Mouse (Mus musculus) forebrain, embryonic 14.5 days (tissue): ENCODE results near the gene Lrwd1. TPM values are rescaled to one million over a fixed set of nuclear protein-coding genes. Genes with fewer than 3 reads are reported as not detected.
A peak's percentile ranks its signal among the peaks of the same experiment; 100 is the strongest.

Experiments
- ATAC-seq: fragments of 200-750 bp; cut with Nextera tagmentation; 2 replicates; pipeline ENCODE4 v1.8.0; 2017; ENCODE audit warnings: mild to moderate bottlenecking, moderate library complexity
- DNase-seq: peaks from one replicate; pipeline ENCODE4 v3.0.0-alpha.2; 2015; ENCODE audit warnings: low spot score
- H3K27ac ChIP-seq: fragments of 300-500 bp; sonication (generic); 2 replicates; pipeline ENCODE4 v1.5.1; 2014; ENCODE audit warnings: low read depth, mild to moderate bottlenecking, control low read depth, low read length, moderate library complexity
- H3K27me3 ChIP-seq: fragments of 300-500 bp; sonication (generic); replicated peaks from 2 replicates; pipeline ENCODE4 v1.6.1; 2014; ENCODE audit warnings: low read length, control low read depth, mixed read lengths; ENCODE audit not compliant: control insufficient read depth, insufficient read depth
- H3K36me3 ChIP-seq: fragments of 300-500 bp; sonication (generic); 2 replicates; pipeline ENCODE4 v1.6.1; 2014; ENCODE audit warnings: low read length, control low read depth; ENCODE audit not compliant: control insufficient read depth, insufficient read depth
- H3K4me1 ChIP-seq: fragments of 300-500 bp; sonication (generic); 2 replicates; pipeline ENCODE4 v1.6.1; 2014; ENCODE audit warnings: antibody characterized with exemption, low read length, control low read depth; ENCODE audit not compliant: control insufficient read depth, insufficient read depth
- H3K4me2 ChIP-seq: fragments of 300-500 bp; sonication (generic); 2 replicates; pipeline ENCODE4 v1.6.1; 2014; ENCODE audit warnings: mild to moderate bottlenecking, control low read depth, low read length
- H3K4me3 ChIP-seq: fragments of 300-500 bp; sonication (generic); 2 replicates; pipeline ENCODE4 v1.5.1; 2014; ENCODE audit warnings: low read depth, low read length, control low read depth
- H3K9ac ChIP-seq: fragments of 300-500 bp; sonication (generic); 2 replicates; pipeline ENCODE4 v1.6.1; 2014; ENCODE audit warnings: mild to moderate bottlenecking, low read length, control low read depth, moderate library complexity
- H3K9me3 ChIP-seq: fragments of 300-500 bp; sonication (generic); replicated peaks from 2 replicates; pipeline ENCODE4 v1.6.1; 2016; ENCODE audit warnings: low read length, control low read depth, mixed read lengths; ENCODE audit not compliant: control insufficient read depth
- WGBS: fragments of 180-500 bp; shearing (Covaris S2); extraction: QIAGEN DNeasy Blood & Tissue Kit; methylation state at CpG from one replicate; pipeline ENCODE4 v1.1.7; 2014; 5-methylcytosine and 5-hydroxymethylcytosine counted together
- polyA plus RNA-seq: library from polyadenylated mRNA; unstranded; fragments of >200 nt; fragmentation: Nextera tagmentation; extraction: Ambion mirVana; gene quantifications from 2 replicates; pipeline ENCODE4 v1.2.1, GENCODE M21; 2014

The Lrwd1 gene
- polyA plus RNA-seq, result 33.2 and 35.8 TPM in 2 replicates

DNA sequence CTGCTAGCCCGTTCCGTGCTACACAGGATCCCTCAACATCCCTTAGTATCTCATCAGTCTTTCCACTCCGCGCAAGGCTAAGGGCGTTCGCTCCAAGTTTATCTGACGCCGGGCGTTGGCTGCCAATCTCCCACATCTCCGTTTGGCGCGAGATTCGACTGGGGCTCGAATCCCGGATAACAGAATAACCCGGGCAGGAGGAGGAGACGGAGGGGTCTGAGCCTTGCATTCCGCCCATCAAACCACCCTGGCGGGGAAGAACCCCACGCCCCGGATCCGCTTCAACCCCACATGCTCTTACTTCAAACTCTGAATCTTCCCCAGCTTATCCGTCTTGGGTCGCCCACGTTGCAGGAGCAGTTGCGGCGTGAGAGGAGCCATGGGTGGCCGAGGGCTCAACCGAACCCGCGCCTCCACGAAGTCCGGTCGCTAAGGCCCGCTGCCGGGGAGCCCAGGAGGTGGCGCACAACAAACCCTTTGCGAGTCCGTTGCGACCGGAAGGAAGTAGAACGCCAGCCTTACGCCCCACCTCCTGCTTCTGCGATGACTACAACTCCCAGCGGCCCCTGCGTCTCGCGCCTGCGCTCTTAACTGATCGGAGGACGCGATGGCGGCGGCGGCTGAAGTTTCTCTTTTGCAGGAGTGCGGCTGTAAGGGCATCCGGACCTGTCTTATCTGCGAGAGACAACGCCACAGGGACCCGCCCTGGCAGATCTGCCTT is at the start of gene Lrwd1, which contains the start of gene Alkbh4:
Gene Lrwd1, minus strand, starts transcription at position 504 of the 721 bp plus-strand sequence.
Gene Alkbh4, plus strand, starts transcription at position 576 of the 721 bp plus-strand sequence.
- Histone ChIP-seq H3K4me3 (peak within 1 kb of the TSS; percentile 80), H3K27me3 (no peaks in the 10 kb centered on the region), H3K9ac (peak within 1 kb of the TSS; percentile 72), H3K4me2 (peak within 1 kb of the TSS; percentile 77), H3K27ac (no peak within 1 kb of the TSS; the same call in 1 of the 2 replicates), H3K9me3 (no peaks in the 10 kb centered on the region), H3K4me1 (peaks cover 8% of the 10 kb centered on the region), H3K36me3 (peaks cover 43% of the 10 kb centered on the region)
- under 1% methylated on average over 60 of the region's 60 CpGs for WGBS
- DNase-seq, result peak; percentile 98
- peak; percentile 97 for ATAC-seq

DNA sequence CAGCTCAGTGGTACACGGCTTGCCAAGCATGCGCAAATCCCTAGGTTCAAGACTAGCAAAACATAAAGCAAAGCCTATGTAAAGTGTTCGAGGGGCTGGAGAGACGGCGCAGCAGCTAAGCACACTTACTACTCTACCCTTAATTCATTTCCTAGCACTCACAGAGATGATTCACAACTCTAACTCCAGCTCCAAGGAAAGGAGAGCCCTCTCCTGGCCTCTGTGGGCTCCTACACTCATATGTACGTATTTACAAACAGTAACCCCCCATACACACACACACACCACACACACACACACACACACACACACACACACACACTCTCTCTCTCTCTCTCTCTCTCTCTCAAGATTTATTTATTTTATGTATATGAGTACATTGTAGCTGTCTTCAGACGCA is 47.9 kb upstream of the Lrwd1 start:
- Histone ChIP-seq H3K4me2 (no peak overlapping the region), H3K4me3 (no peak overlapping the region), H3K27ac (no peak overlapping the region), H3K9me3 (no peaks in the 10 kb centered on the region), H3K4me1 (no peaks in the 10 kb centered on the region), H3K9ac (no peak overlapping the region), H3K27me3 (no peaks in the 10 kb centered on the region), H3K36me3 (peaks cover 85% of the 10 kb centered on the region)
- ATAC-seq, result no peak
- no peak for DNase-seq
- WGBS, result 93% methylated on average over 7 of the region's 7 CpGs

DNA sequence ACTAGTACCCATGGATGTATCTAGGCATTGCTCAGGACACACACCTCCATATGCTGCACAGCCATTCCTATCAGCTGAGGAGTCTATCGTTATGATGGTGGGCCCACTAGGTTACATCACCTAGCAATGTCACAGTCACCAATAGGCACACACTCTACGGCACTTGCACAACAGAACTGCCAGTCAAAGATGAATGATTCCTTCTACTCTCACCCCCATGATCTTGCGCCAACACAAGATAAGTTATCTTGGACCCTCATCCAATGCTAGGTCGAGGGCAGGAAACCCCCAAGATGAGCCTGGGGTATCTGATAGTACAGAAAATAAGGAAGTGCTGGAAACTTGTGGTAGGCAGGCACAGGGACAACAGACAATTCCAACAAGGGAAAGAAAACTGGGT is 47.0 kb upstream of the Lrwd1 start:
- H3K36me3 ChIP-seq, result peaks cover 85% of the 10 kb centered on the region
- 96% methylated on average over 4 of the region's 4 CpGs for WGBS

DNA sequence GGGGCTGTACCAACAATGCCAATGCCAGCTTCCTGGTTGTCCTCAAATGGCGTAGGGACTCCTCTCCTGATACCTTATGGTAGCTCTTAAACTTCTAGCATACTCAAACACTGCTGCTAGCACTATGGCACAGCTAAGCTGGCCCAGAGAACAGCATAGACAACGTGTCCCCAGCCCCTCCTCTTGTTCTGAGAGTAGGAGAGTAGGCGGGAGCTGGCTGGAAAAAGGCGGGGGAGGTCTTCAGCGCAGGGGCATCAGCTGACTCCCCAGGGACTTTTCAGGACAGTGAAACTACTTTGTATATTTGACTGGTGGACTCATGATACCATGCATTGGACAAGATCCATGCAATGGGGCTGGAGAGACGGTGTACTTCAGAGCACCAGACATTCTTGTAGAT is 46.2 kb upstream of the Lrwd1 start:
- DNase-seq (no peak), ATAC-seq (no peak)
- Histone ChIP-seq H3K4me1 (no peaks in the 10 kb centered on the region), H3K4me2 (no peak overlapping the region), H3K4me3 (no peak overlapping the region), H3K27me3 (no peaks in the 10 kb centered on the region), H3K27ac (no peak overlapping the region), H3K9me3 (no peaks in the 10 kb centered on the region), H3K9ac (no peak overlapping the region), H3K36me3 (peaks cover 87% of the 10 kb centered on the region)
- 87% methylated on average over 6 of the region's 6 CpGs for WGBS

More for the DNA sequence above, 47.0 kb upstream of the Lrwd1 start:
- no peaks in the 10 kb centered on the region for H3K27me3 ChIP-seq
- H3K4me3 ChIP-seq, result no peak overlapping the region
- no peak overlapping the region for H3K9ac ChIP-seq
- H3K4me1 ChIP-seq, result no peaks in the 10 kb centered on the region
- ATAC-seq, result no peak
- no peak overlapping the region for H3K27ac ChIP-seq
- no peak overlapping the region for H3K4me2 ChIP-seq
- no peaks in the 10 kb centered on the region for H3K9me3 ChIP-seq
- DNase-seq, result no peak

DNA sequence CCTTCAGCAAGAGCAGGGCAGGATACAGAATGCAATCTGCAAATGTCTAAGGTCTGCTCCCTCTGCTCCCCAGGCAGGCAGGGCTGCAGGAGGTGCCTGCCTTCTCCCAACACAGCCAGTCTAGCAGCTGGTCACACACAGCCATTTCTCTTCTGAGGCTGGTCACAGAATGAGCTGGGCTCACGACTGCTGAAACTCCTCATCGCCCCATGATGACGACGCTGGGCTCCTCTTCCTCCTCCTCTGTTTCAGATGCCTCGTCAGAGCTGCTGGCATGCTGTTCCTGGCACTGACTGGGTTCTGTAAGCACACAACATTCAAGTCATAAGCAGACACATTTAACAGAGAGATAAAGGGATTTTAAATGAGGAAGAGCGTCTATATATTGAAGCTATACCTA is 45.3 kb upstream of the Lrwd1 start:
- ATAC-seq (no peak), DNase-seq (no peak)
- Histone ChIP-seq H3K4me3 (no peak overlapping the region), H3K9me3 (no peaks in the 10 kb centered on the region), H3K9ac (no peak overlapping the region), H3K4me1 (no peaks in the 10 kb centered on the region), H3K27me3 (no peaks in the 10 kb centered on the region), H3K27ac (no peak overlapping the region), H3K36me3 (peaks cover 80% of the 10 kb centered on the region), H3K4me2 (no peak overlapping the region)
- 88% methylated on average over 6 of the region's 6 CpGs for WGBS

DNA sequence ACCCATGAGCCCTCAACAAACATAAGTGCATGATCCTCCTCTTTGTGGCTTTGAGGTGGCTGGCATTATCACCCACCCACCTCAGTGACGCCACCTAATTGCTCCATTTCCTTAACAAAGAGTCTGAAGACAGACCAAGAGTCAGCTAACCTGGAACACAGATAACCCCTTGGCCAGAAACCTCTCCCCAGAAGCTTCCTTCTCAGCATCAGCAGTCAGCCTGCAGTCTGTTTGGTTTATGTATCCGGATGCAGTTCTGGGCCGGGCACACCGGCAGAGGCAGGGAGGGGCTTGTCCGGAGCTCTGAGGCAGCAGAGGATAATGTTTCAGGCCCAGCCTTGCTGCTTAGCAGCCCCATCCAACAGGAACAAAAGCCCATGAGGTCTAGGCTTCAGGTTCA is 43.7 kb upstream of the Lrwd1 start:
- ATAC-seq (no peak), DNase-seq (no peak)
- no peaks in the 10 kb centered on the region for H3K4me1 ChIP-seq
- H3K27ac ChIP-seq, result no peak overlapping the region
- H3K27me3 ChIP-seq, result no peaks in the 10 kb centered on the region
- H3K4me3 ChIP-seq, result no peak overlapping the region
- H3K36me3 ChIP-seq, result peaks cover 65% of the 10 kb centered on the region
- no peaks in the 10 kb centered on the region for H3K9me3 ChIP-seq
- WGBS, result 78% methylated on average over 5 of the region's 5 CpGs
- no peak overlapping the region for H3K4me2 ChIP-seq
- no peak overlapping the region for H3K9ac ChIP-seq

DNA sequence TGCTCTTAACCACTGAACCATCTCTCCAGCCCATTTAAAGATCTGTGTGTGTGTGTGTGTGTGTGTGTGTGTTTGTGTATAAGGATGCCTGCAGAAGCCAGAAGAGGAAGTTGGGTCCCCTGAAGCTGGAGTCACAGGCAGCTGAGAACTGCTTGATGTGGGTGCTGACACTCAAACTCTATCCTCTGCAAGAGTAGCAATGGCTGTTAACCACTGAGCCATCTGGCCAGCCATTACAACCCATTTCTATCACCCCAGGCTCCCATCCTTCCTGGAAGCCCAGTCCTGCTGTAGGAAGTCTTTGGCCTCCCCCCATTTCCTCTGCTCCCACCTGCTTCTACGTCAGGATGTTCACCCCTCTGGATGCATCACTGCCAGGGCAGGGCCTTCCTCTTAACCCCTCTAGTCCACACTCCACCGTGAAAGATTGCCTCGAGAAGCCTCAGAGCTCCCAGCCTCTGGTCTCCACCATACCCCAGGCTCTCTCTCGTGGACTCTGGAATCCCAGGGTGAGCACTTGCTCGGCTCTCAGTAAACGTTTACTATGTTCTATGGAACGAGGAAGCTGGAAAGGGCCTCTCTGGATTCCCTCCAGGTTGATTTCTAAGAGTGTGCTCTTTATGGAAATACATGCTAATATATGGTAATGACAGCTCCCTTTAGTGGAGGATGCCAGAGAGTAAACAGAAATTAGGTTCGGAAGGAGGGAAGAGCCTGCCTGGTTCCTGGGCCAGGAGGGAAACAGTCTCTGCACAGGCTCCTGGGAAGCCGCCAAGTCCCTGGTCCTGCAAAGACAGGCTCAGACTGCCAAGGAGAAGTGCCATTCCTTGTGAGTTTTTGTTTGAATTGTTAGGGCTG is 38.0 kb upstream of the Lrwd1 start:
- DNase-seq, result peak; percentile 88
- H3K9me3 ChIP-seq, result no peaks in the 10 kb centered on the region
- no peak overlapping the region for H3K9ac ChIP-seq
- H3K4me2 ChIP-seq, result no peak overlapping the region
- H3K4me3 ChIP-seq, result no peak overlapping the region
- 26% methylated on average over 9 of the region's 9 CpGs for WGBS
- peak overlapping the region; percentile 65; the same call in 1 of the 2 replicates for H3K27ac ChIP-seq
- H3K27me3 ChIP-seq, result no peaks in the 10 kb centered on the region
- H3K36me3 ChIP-seq, result peaks cover 15% of the 10 kb centered on the region
- ATAC-seq, result peak; percentile 44
- peaks cover 10% of the 10 kb centered on the region for H3K4me1 ChIP-seq

DNA sequence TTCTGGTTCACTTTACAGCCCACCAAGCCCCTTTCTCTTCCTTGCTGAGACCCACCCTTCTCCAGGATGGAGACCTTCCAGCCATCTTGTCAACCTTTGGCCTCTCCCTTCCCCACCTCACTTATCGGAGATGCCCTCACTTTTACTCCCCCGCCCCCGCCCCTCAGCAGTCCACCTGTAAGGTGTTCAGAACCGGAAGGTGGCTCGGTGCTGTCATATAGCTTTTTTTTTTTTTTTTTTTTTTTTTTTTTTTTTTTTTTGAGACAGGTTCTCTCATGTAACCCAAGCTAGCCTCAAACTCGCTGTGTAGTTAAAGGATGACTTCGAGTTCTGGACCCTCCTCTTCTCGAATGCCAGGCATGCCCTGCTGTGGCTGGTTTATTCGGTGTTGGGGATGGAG is 37.1 kb upstream of the Lrwd1 start:
- Histone ChIP-seq H3K36me3 (0 out of 2 replicates have a peak, but pooled peaks cover 7% of the 10 kb centered on the region), H3K4me2 (no peak overlapping the region), H3K9me3 (no peaks in the 10 kb centered on the region), H3K4me3 (no peak overlapping the region), H3K27me3 (no peaks in the 10 kb centered on the region), H3K27ac (no peak overlapping the region), H3K4me1 (peaks cover 10% of the 10 kb centered on the region), H3K9ac (no peak overlapping the region)
- no peak for DNase-seq
- 83% methylated on average over 9 of the region's 9 CpGs for WGBS
- ATAC-seq, result no peak
